Mouse (Mus musculus) midbrain, embryonic 15.5 days (tissue): ENCODE results near the gene Tmem138. TPM values are rescaled to one million over a fixed set of nuclear protein-coding genes. Genes with fewer than 3 reads are reported as not detected.

ENCODE experiments used
- ATAC-seq: fragments of 200-750 bp; cut with Nextera tagmentation; replicated peaks from 2 replicates; pipeline ENCODE4 v1.8.0; 2017; ENCODE audit warnings: moderate TSS enrichment
- H3K27ac ChIP-seq: fragments of 300-500 bp; sonication (generic); 2 replicates; pipeline ENCODE4 v1.5.1; 2015; ENCODE audit warnings: mild to moderate bottlenecking, inconsistent platforms
- H3K27me3 ChIP-seq: fragments of 300-500 bp; sonication (generic); replicated peaks from 2 replicates; pipeline ENCODE4 v1.6.1; 2015; ENCODE audit warnings: inconsistent platforms
- H3K36me3 ChIP-seq: fragments of 300-500 bp; sonication (generic); replicated peaks from 2 replicates; pipeline ENCODE4 v1.6.1; 2015; ENCODE audit warnings: inconsistent platforms
- H3K4me1 ChIP-seq: fragments of 300-500 bp; sonication (generic); 2 replicates; pipeline ENCODE4 v1.6.1; 2015; ENCODE audit warnings: inconsistent platforms
- H3K4me2 ChIP-seq: fragments of 300-500 bp; sonication (generic); 2 replicates; pipeline ENCODE4 v1.6.1; 2015; ENCODE audit warnings: inconsistent platforms, mild to moderate bottlenecking, moderate library complexity
- H3K4me3 ChIP-seq: fragments of 300-500 bp; sonication (generic); 2 replicates; pipeline ENCODE4 v1.5.1; 2015; ENCODE audit warnings: mild to moderate bottlenecking, inconsistent platforms
- H3K9ac ChIP-seq: fragments of 300-500 bp; sonication (generic); 2 replicates; pipeline ENCODE4 v1.6.1; 2015; ENCODE audit warnings: mild to moderate bottlenecking, inconsistent platforms
- H3K9me3 ChIP-seq: fragments of 300-500 bp; sonication (generic); 2 replicates; pipeline ENCODE4 v1.6.1; 2016; ENCODE audit warnings: inconsistent platforms
- WGBS: fragments of 180-500 bp; shearing (Covaris S2); methylation state at CpG from one replicate; pipeline ENCODE4 v1.1.7; 2015; ENCODE audit warnings: mixed read lengths; 5-methylcytosine and 5-hydroxymethylcytosine counted together
- polyA plus RNA-seq: library from polyadenylated mRNA; unstranded; fragments of >200 nt; fragmentation: Nextera tagmentation; extraction: Ambion mirVana; gene quantifications from 2 replicates; pipeline ENCODE4 v1.2.1, GENCODE M21; 2015

Gene Tmem138
- 38.8 and 43.6 TPM in 2 replicates for polyA plus RNA-seq

DNA sequence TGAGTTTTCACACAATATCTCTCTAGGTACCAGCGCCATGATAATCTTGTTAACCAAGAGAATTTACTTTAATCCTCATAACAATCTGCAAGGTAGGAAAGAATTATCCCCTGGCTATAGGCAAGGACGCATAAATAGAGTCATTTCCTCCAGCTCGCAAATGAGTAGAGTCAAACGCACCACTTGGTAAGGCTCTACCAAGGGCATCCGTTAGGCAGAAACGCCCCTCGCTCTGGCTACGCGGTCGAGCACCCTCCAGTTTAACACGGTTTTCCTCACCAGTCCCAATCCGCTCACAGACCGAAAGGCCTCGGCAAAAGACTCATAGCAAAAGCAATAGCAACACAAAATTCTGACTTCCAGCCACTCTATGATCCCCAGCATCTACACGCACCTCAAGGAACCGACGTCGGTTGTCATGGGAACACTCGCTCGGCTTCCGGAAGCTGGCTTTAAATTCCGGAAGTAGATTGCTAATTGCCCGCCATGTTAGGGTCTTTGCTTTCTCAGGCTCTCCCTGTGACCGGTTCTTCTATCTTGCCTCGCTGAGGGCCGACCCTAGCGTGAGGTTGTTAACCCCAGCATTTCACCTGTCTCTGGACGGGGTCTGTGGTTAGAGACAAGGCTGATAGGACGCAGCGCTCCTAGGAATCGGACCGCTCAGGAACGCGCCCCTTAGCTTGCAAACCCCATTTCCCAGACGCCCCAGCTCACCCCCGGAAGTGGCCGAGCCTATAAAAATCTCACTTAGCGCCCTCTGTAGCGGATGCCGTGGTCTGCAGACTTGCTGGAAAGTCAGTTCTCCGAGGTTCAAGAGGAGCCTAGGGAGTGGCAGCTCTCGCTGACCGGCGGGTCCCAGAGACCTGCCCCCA lies at the start of gene Tmem138, which contains the start of gene Cyb561a3:
Gene Tmem138, minus strand, starts transcription at position 673 of the 872 bp plus-strand sequence.
Gene Cyb561a3, plus strand, starts transcription at position 483 of the 872 bp plus-strand sequence.
- Histone ChIP-seq H3K9ac (peak within 1 kb of the TSS; percentile 74), H3K4me2 (peak within 1 kb of the TSS; percentile 75), H3K27me3 (no peaks in the 10 kb centered on the region), H3K4me3 (peak within 1 kb of the TSS; percentile 69), H3K4me1 (peaks cover 26% of the 10 kb centered on the region), H3K36me3 (peaks cover 25% of the 10 kb centered on the region), H3K27ac (peak within 1 kb of the TSS; percentile 96), H3K9me3 (no peaks in the 10 kb centered on the region)
- under 1% methylated on average over 44 of the region's 44 CpGs for WGBS
- peak; percentile 97 for ATAC-seq

DNA sequence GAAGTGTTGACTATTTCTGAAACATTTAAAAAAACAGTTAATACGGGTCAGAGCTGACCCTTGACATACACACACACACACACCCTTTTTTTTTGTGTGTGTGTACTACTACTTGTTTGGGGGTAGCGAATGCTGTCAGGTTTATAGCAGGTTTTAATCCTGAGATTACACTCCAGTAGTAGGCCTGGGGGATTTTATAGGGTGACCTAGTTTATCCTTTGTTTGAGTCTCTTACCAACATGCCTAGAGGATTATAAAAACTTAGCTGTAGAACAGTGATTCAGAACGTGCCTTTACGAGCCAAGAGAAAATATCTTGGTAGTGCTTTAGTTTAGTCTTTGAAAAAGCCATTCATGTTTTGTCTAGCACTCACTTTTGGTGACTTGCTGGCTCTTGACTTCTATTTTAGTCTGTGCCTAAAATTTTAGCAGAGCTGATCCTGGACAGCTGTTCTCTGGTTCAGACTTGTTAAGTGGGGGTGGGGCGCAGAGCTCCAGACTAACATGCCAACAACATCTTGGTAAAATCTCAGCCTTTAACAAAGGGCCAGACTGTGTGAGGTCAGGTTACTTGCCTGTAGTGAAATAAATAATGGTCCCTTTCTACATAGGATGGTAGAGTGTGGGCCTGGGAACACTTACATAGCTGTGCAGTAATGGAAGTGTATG lies 31.5 kb upstream of the Tmem138 start:
- ATAC-seq, result no peak
- Histone ChIP-seq H3K4me2 (no peak overlapping the region), H3K9me3 (no peaks in the 10 kb centered on the region), H3K27me3 (no peaks in the 10 kb centered on the region), H3K9ac (no peak overlapping the region), H3K27ac (no peak overlapping the region), H3K36me3 (peaks cover 60% of the 10 kb centered on the region), H3K4me3 (no peak overlapping the region), H3K4me1 (peaks cover 29% of the 10 kb centered on the region)
- WGBS, result 91% methylated on average over 5 of the region's 5 CpGs

DNA sequence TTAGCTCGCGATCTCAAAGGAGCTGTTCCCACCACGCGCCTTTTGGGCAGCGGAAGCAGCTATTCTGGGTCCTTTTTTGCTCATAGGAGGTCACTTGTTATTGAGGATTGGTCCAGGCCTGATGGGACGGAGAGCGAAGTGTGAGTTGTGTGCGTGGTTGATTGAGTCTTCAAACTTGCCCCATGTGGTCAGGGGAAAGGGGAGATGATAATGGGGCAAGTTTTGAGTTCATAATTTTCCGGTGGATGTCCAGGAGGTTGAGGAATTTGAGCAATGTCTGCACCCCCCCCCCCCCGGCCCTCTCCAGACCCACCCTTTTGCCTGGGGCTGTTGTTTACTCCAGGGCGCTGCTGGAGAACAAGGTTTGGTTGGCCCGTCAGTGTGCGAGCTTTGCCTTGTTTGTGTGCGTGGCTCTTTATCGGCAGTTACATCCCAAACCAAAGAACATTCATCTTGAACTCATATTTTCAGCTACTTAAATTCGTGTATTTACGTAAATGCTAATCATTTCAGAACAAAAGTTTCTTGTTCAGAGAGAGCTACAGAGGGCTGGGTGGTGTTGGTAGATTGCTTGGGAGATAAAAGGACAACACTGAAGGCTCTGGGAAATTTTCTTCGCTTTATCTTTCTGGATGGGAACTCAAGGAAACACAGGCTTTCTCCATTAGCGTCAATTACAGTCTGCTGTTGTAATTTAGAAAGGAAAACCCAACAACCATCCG lies 28.9 kb upstream of the Tmem138 start:
- 9% methylated on average over 20 of the region's 20 CpGs for WGBS
- peaks cover 44% of the 10 kb centered on the region for H3K4me1 ChIP-seq
- 0 out of 2 replicates have a peak, but pooled peaks have one; percentile 4 for ATAC-seq
- H3K9me3 ChIP-seq, result no peaks in the 10 kb centered on the region
- H3K27me3 ChIP-seq, result no peaks in the 10 kb centered on the region
- H3K27ac ChIP-seq, result peak overlapping the region; percentile 83
- peak overlapping the region; percentile 87 for H3K4me3 ChIP-seq
- H3K36me3 ChIP-seq, result peaks cover 35% of the 10 kb centered on the region
- H3K9ac ChIP-seq, result peak overlapping the region; percentile 87
- peak overlapping the region; percentile 67 for H3K4me2 ChIP-seq

DNA sequence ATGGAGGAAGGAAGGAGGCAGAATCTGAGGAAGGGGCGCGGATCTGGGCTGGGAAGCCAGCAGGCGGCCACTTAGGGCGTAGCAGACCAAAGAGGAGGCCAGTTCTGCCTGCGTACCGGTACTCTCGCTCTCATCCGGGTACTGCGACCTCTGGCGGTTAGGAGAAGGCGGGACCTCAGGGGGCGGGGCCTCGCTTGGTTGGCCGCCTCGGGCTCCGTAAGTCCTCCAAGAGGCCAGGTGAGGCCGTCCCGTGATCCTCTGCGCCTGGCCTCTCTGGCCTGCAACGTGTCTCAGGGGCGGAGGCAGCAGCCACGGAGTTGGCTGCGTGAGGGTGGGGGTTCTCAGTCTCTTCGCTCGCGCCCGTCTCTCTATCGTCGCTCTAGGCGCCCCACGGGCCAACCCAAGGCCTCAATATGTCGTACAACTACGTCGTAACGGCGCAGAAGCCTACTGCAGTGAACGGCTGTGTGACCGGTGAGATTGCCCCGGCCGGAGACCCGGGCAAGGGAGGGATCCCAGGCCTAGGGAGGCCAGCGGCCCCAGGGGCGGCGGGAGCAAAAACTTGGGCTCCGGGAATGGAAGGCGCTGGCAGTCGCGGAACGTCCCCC lies 28.2 kb upstream of the Tmem138 start, which contains the start of the genes Ddb1 and Tkfc:
Gene Ddb1, plus strand, starts transcription at position 35 of the 608 bp plus-strand sequence.
Gene Tkfc, minus strand, starts transcription at position 362 of the 608 bp plus-strand sequence.
- WGBS, result under 1% methylated on average over 49 of the region's 49 CpGs
- H3K4me2 ChIP-seq, result peak within 1 kb of the TSS; percentile 67
- peaks cover 44% of the 10 kb centered on the region for H3K4me1 ChIP-seq
- H3K27me3 ChIP-seq, result no peaks in the 10 kb centered on the region
- H3K27ac ChIP-seq, result peak within 1 kb of the TSS; percentile 95
- H3K9ac ChIP-seq, result peak within 1 kb of the TSS; percentile 88
- peaks cover 29% of the 10 kb centered on the region for H3K36me3 ChIP-seq
- H3K4me3 ChIP-seq, result peak within 1 kb of the TSS; percentile 87
- ATAC-seq, result peak; percentile 96
- no peaks in the 10 kb centered on the region for H3K9me3 ChIP-seq

DNA sequence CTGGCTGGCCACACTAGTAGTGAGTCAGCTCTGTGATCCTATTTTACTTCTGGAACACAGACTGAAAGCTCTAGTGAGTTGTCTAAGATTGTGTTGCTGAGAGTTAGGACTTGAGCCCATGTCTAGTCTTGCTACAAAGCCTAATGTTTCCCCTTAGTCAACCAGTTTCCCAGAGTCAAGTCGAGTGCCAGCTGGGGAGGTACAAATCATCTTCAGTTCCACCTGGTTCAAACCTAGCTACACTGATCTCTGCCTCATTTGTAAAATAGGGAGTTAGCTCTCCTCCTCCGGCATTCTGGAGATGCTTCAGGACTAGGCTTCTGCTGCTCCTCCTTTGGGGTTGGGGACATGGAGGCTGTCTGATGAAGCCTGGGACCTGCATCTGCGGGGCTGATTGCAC lies 27.4 kb upstream of the Tmem138 start:
- 60% methylated on average over 3 of the region's 3 CpGs for WGBS
- H3K27me3 ChIP-seq, result no peaks in the 10 kb centered on the region
- no peak for ATAC-seq
- H3K36me3 ChIP-seq, result peaks cover 20% of the 10 kb centered on the region
- peaks cover 44% of the 10 kb centered on the region for H3K4me1 ChIP-seq
- no peaks in the 10 kb centered on the region for H3K9me3 ChIP-seq
- H3K4me3 ChIP-seq, result peak overlapping the region; percentile 87
- H3K4me2 ChIP-seq, result peak overlapping the region; percentile 67
- H3K9ac ChIP-seq, result peak overlapping the region; percentile 88
- H3K27ac ChIP-seq, result peak overlapping the region; percentile 95

DNA sequence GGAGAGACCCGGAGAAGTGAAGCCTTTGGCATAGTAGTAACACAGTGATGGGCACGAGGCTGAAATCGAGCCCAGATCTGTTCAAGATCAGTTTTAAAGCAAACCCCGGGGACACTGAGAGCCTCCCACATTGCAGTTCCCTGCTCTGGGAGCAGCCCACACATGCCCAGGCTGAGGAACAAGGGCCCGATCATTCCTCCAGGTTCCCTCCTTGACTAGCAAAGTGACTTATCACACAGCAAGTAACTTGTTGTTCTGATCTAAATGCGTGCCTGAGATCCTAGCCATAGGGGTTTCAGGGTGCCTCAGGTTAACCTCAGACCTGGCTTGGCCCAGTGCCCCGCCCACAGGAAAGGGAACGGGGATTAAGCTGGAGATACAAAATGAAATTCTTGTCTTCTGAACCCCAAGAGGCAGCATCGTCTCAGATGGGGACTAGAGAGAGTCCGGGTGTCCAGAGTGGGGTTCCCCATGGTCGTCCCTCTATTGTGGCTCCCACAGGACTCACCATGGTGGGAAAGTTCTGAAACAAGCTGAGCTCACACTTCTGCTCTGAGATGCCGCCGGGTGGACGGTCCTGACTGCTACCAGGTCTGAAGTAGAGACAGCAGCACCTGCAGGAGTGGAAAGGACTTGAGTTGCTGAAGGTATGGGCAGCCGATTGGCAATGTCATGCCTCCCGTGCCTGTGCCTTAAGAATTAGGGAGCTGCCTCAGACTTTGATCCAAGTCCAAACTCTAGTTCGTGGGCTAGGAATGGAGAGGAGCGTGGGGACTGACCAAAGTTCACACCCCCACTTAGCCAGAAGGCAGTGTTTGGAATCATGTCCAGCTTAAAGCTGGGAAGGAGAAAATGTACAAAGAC lies 26.7 kb upstream of the Tmem138 start:
- H3K4me2 ChIP-seq, result no peak overlapping the region; the same call in 1 of the 2 replicates
- no peak overlapping the region for H3K4me3 ChIP-seq
- H3K36me3 ChIP-seq, result peaks cover 15% of the 10 kb centered on the region
- WGBS, result 86% methylated on average over 18 of the region's 18 CpGs
- H3K9ac ChIP-seq, result no peak overlapping the region
- peaks cover 44% of the 10 kb centered on the region for H3K4me1 ChIP-seq
- H3K27ac ChIP-seq, result no peak overlapping the region; the same call in 1 of the 2 replicates
- H3K27me3 ChIP-seq, result no peaks in the 10 kb centered on the region
- H3K9me3 ChIP-seq, result no peaks in the 10 kb centered on the region
- ATAC-seq, result no peak

DNA sequence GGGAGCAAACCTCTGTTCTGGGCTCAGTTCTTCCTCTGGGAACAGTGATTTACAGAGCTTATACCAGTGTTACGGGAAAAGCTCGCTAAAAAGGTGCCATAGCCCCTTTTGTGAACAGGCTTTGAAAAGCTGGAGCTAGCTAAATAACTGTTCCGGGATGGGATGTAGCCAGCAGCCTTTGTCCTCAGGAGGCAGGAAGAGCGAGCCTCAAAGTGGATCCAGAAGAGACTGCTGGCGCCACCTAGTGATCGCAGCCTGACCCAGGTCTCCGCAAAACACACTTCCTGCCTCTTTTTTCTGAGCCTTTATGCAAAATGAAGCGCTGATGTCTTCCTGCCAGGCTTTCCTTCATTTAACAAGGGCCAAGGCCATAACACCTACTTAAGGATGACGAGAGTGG lies 25.6 kb upstream of the Tmem138 start:
- Histone ChIP-seq H3K4me3 (peak overlapping the region; percentile 31), H3K4me2 (peak overlapping the region; percentile 59), H3K36me3 (peaks cover 4% of the 10 kb centered on the region), H3K9me3 (no peaks in the 10 kb centered on the region), H3K9ac (peak overlapping the region; percentile 54), H3K27me3 (no peaks in the 10 kb centered on the region), H3K27ac (peak overlapping the region; percentile 91), H3K4me1 (peaks cover 44% of the 10 kb centered on the region)
- WGBS, result under 1% methylated on average over 9 of the region's 9 CpGs
- peak; percentile 64 for ATAC-seq

DNA sequence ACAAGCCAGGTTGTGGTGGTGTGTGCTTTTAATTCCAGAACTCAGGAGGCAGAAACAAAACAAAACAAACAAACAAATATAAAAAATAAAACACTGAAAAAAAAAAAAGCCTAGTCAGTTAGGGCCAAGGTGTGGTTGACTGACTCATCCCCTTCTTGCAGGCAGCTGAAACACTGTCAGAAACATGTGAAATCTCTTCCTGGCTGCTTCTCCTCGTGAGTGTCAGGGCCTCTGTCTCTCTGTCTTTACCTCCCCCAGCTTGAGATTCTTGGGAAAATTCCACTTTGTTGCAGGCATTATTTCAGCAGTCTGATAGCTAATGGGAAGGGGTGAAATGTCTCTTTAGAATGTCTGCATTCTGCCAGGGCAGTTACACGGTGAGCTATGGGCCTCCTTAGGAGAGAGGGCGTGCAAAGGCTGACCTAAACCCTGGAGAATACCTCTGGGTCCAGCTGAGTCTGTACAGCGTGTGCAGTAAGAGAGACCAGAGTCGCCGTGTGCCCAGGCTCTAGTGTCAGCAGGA lies 25.1 kb upstream of the Tmem138 start:
- Histone ChIP-seq H3K9ac (peak overlapping the region; percentile 54), H3K9me3 (no peaks in the 10 kb centered on the region), H3K4me1 (peaks cover 40% of the 10 kb centered on the region), H3K4me2 (peak overlapping the region; percentile 59), H3K27me3 (no peaks in the 10 kb centered on the region), H3K36me3 (0 out of 2 replicates have a peak, but pooled peaks cover 2% of the 10 kb centered on the region), H3K27ac (peak overlapping the region; percentile 91), H3K4me3 (peak overlapping the region; percentile 31)
- ATAC-seq, result peak; percentile 13; the same call in 1 of the 2 replicates
- 2% methylated on average over 6 of the region's 6 CpGs for WGBS

DNA sequence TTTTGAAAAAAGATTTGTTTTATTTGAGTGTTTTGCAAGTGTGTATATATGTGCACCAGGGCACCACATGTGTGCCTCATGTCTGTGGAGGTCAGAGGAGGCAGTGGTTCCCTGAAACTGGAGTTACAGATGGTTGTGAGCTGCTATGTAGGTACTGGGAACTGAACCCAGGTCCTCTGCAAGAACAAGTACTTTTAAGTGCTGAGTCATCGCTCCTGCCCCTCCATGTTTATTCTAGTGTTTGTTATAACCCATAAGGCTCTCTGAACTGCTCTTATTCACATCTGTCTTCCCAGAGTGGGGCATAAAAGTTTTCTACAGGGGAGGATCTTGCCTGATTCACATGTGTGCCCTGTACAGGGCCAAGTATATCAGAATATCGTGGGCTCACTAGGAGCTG lies 22.5 kb upstream of the Tmem138 start:
- H3K36me3 ChIP-seq, result 0 out of 2 replicates have a peak, but pooled peaks cover under 1% of the 10 kb centered on the region
- WGBS, result 94% methylated on average over 2 of the region's 2 CpGs

DNA sequence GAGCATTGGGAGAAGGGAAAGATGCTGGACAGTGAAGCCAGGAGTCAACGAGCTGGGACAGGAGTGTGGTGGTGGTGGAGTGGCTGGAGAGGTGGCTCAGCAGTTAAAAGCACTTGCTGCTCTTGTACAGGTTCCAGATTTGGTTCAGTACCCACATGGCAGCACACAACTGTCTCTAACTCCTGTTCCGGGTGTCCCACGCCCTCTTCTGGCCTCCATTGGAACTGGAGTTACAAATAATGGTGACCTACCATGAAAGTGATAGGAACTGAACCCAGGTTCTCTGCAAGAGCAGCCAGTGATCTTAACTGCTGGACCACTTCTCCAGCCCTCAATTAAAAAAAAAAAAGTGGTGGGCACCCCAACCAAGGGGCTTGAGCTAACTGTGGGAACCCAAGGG lies 21.0 kb upstream of the Tmem138 start:
- Histone ChIP-seq H3K4me2 (no peak overlapping the region), H3K4me1 (peaks cover 10% of the 10 kb centered on the region), H3K27ac (no peak overlapping the region), H3K27me3 (no peaks in the 10 kb centered on the region), H3K36me3 (0 out of 2 replicates have a peak, but pooled peaks cover 6% of the 10 kb centered on the region), H3K4me3 (no peak overlapping the region), H3K9me3 (no peaks in the 10 kb centered on the region), H3K9ac (no peak overlapping the region)
- ATAC-seq, result no peak
- 49% methylated on average over 3 of the region's 3 CpGs for WGBS

More for the DNA sequence above, 22.5 kb upstream of the Tmem138 start:
- no peak for ATAC-seq
- Histone ChIP-seq H3K9me3 (no peaks in the 10 kb centered on the region), H3K4me2 (no peak overlapping the region), H3K27me3 (no peaks in the 10 kb centered on the region), H3K4me1 (peaks cover 25% of the 10 kb centered on the region), H3K9ac (no peak overlapping the region), H3K27ac (no peak overlapping the region), H3K4me3 (no peak overlapping the region)
